19 mouse cellular contexts compared by ENCODE assay signal in genomic region chr13:97646021-97646385, GRCm38 (mm10).
DNase-seq lines count a peak whose midpoint lies in the region; ATAC-seq and TF ChIP-seq lines count a peak whose summit lies in the region.
"Had no signal": no experiment of that assay in that cellular context is flagged by ENCODE, and none has a peak within 500 bp of the region (broad histone marks: within the 10 kb centered on the region; RNA-seq: fewer than 3 reads in every experiment).

No protein-coding gene starts in this region.

- DNase-seq in heart, adult 11 months = peak; percentile 92
- DNase-seq in heart, postnatal 10 days = no peak
- no peak for DNase-seq in left cerebral cortex, adult 2 months (ENCODE audit: extremely low spot score in 1 of 2, low spot score in 2 of 2)
- DNase-seq in left cerebral cortex, adult 8-10 months (ENCODE audit: low spot score in 2 of 2) = no peak
- DNase-seq in adrenal gland, adult 8-10 months = peak; percentile 53
- DNase-seq in heart, postnatal 0 days (ENCODE audit: low spot score) = peak; percentile 56
- no peak for DNase-seq in thymus, adult 18-20 months
- DNase-seq: layer of hippocampus, adult 9-11 months; right cerebral cortex, adult 18-20 months; spleen, adult 18-20 months had no signal

- peak; percentile 77 for ATAC-seq in heart, postnatal 0 days (ENCODE audit: insufficient read depth, low read depth)
- ATAC-seq in inflammation-experienced regulatory T-cells, adult 6 months = no peak
- ATAC-seq: forebrain, embryonic 14.5 days; hindbrain, postnatal 0 days had no signal

- H3K9me3 ChIP-seq in heart, postnatal 0 days (replicated peaks; ENCODE audit: control insufficient read depth, low read length) = no peaks in the 10 kb centered on the region
- H3K9me3 ChIP-seq: limb, embryonic 15.5 days had no signal

- intact Hi-C loops in heart, postnatal 10 days (cut with DNase I) = no loop called here
- intact Hi-C loops in left cerebral cortex, adult 2 months (cut with DNase I) = no loop called here

- no peaks in the 10 kb centered on the region for H3K27me3 ChIP-seq in heart, postnatal 0 days (ENCODE audit: control insufficient read depth, insufficient read depth, low read length)
- H3K27me3 ChIP-seq: limb, embryonic 15.5 days; neural tube, embryonic 15.5 days had no signal

- no peak overlapping the region; the same call in 1 of the 2 replicates for H3K4me2 ChIP-seq in heart, postnatal 0 days (ENCODE audit: low read depth, low read length)
- H3K4me2 ChIP-seq: limb, embryonic 15.5 days; lung, embryonic 14.5 days; midbrain, embryonic 11.5 days; neural tube, embryonic 15.5 days had no signal

- no peak for TF ChIP-seq EP300 in heart, postnatal 0 days (IDR thresholded peaks at IDR 0.05; ENCODE audit: low read depth)

- no peaks in the 10 kb centered on the region for H3K36me3 ChIP-seq in heart, postnatal 0 days (replicated peaks; ENCODE audit: control insufficient read depth, insufficient read depth, low read length)
- H3K36me3 ChIP-seq: limb, embryonic 15.5 days; neural tube, embryonic 15.5 days had no signal

- 14% methylated on average over 7 of the region's 7 CpGs for WGBS in heart, postnatal 0 days

- H3K27ac ChIP-seq in left cerebral cortex, adult 2 months = peak overlapping the region; percentile 38
- peak overlapping the region; percentile 50 for H3K27ac ChIP-seq in heart, postnatal 0 days (ENCODE audit: low read depth)
- H3K27ac ChIP-seq: gastrocnemius, adult 2 months; hindbrain, postnatal 0 days; kidney, postnatal 0 days; limb, embryonic 15.5 days; neural tube, embryonic 15.5 days had no signal

- TF ChIP-seq CTCF in left cerebral cortex, adult 2 months (IDR thresholded peaks at IDR 0.05) = no peak
- no peak for TF ChIP-seq CTCF in heart, postnatal 0 days (IDR thresholded peaks at IDR 0.05; ENCODE audit: low read depth)

- peaks cover 14% of the 10 kb centered on the region for H3K4me1 ChIP-seq in heart, postnatal 0 days (ENCODE audit: control insufficient read depth, insufficient read depth)

- H3K9ac ChIP-seq in heart, postnatal 0 days (replicated peaks; ENCODE audit: low read depth, low read length) = no peak overlapping the region
- H3K9ac ChIP-seq: limb, embryonic 15.5 days; lung, embryonic 14.5 days; neural tube, embryonic 15.5 days had no signal

- H3K4me3 ChIP-seq in left cerebral cortex, adult 2 months = no peak overlapping the region
- no peak overlapping the region for H3K4me3 ChIP-seq in heart, postnatal 0 days (ENCODE audit: low read depth, low read length)
- H3K4me3 ChIP-seq: gastrocnemius, adult 2 months; limb, embryonic 15.5 days; neural tube, embryonic 15.5 days had no signal

Comparison
In these comparisons a context has a peak if more than half of its experiments do, and no peak if none do; other contexts are left out.
1. DNase-seq: peak in heart, adult 11 months (single experiment), adrenal gland, adult 8-10 months (single experiment) and heart, postnatal 0 days (single experiment); none in heart, postnatal 10 days (0 of 2), left cerebral cortex, adult 2 months (0 of 2), left cerebral cortex, adult 8-10 months (0 of 2) and thymus, adult 18-20 months (0 of 2).